Mouse (Mus musculus) midbrain, embryonic 12.5 days (tissue): ENCODE data around the gene Hspa4l. TPM values are rescaled to one million over a fixed set of nuclear protein-coding genes. Genes with fewer than 3 reads are reported as not detected.
"Not testable (repeated sequence)": the region's sequence is repeated elsewhere in the genome, so short reads cannot be mapped to it uniquely, and the experiment has no call there.

Experiments
- ATAC-seq: fragments of 200-750 bp; cut with Nextera tagmentation; 2 replicates; pipeline ENCODE4 v1.8.0; 2017; ENCODE audit warnings: low read depth, moderate TSS enrichment, moderate library complexity; ENCODE audit not compliant: low FRiP score
- H3K27ac ChIP-seq: fragments of 300-500 bp; sonication (generic); replicated peaks from 2 replicates; pipeline ENCODE4 v1.5.1; 2016; ENCODE audit warnings: mild to moderate bottlenecking
- H3K27me3 ChIP-seq: fragments of 300-500 bp; sonication (generic); 2 replicates; pipeline ENCODE4 v1.6.1; 2016; ENCODE audit warnings: mild to moderate bottlenecking
- H3K36me3 ChIP-seq: fragments of 300-500 bp; sonication (generic); 2 replicates; pipeline ENCODE4 v1.6.1; 2016
- H3K4me1 ChIP-seq: fragments of 300-500 bp; sonication (generic); 2 replicates; pipeline ENCODE4 v1.6.1; 2016
- H3K4me2 ChIP-seq: fragments of 300-500 bp; sonication (generic); replicated peaks from 2 replicates; pipeline ENCODE4 v1.6.1; 2016; ENCODE audit warnings: mild to moderate bottlenecking, moderate library complexity
- H3K4me3 ChIP-seq: fragments of 300-500 bp; sonication (generic); 2 replicates; pipeline ENCODE4 v1.5.1; 2016; ENCODE audit warnings: mild to moderate bottlenecking
- H3K9ac ChIP-seq: fragments of 300-500 bp; sonication (generic); replicated peaks from 2 replicates; pipeline ENCODE4 v1.6.1; 2016; ENCODE audit warnings: mild to moderate bottlenecking, moderate library complexity
- H3K9me3 ChIP-seq: fragments of 300-500 bp; sonication (generic); 2 replicates; pipeline ENCODE4 v1.6.1; 2016; ENCODE audit warnings: mild to moderate bottlenecking
- WGBS: fragments of 180-500 bp; shearing (Covaris S2); methylation state at CpG from one replicate; pipeline ENCODE4 v1.1.7; 2016; 5-methylcytosine and 5-hydroxymethylcytosine counted together
- polyA plus RNA-seq: library from polyadenylated mRNA; unstranded; fragments of >200 nt; fragmentation: Nextera tagmentation; extraction: Ambion mirVana; gene quantifications from 2 replicates; pipeline ENCODE4 v1.2.1, GENCODE M21; 2016

The Hspa4l gene
- polyA plus RNA-seq, 1 experiment from 2014 or later, result 64.1 TPM

GRCm38 (mm10) chr3:40761312-40761711 lies 17.0 kb downstream of the Hspa4l start:
- ATAC-seq, result no peak
- Histone ChIP-seq H3K36me3 (peaks cover 57% of the 10 kb centered on the region), H3K27me3 (no peaks in the 10 kb centered on the region), H3K9ac (no peak overlapping the region), H3K9me3 (no peaks in the 10 kb centered on the region), H3K27ac (no peak overlapping the region), H3K4me3 (no peak overlapping the region), H3K4me2 (no peak overlapping the region), H3K4me1 (no peaks in the 10 kb centered on the region)
- 92% methylated on average over 2 of the region's 2 CpGs for WGBS

- 95% methylated on average over 2 of the region's 2 CpGs for WGBS
- Histone ChIP-seq H3K27me3 (no peaks in the 10 kb centered on the region), H3K9ac (no peak overlapping the region), H3K9me3 (no peaks in the 10 kb centered on the region), H3K27ac (no peak overlapping the region), H3K4me1 (no peaks in the 10 kb centered on the region), H3K36me3 (peaks cover 20% of the 10 kb centered on the region), H3K4me2 (no peak overlapping the region), H3K4me3 (no peak overlapping the region)
- ATAC-seq, result no peak
Observed at GRCm38 (mm10) chr3:40793783-40794182, 49.5 kb downstream of the Hspa4l start.

- WGBS, result 91% methylated on average over 1 of the region's 1 CpGs
- Histone ChIP-seq H3K27me3 (no peaks in the 10 kb centered on the region), H3K36me3 (peaks cover 11% of the 10 kb centered on the region; the same call in 1 of the 2 replicates), H3K4me1 (peaks cover 11% of the 10 kb centered on the region), H3K9me3 (no peaks in the 10 kb centered on the region), H3K27ac (no peak overlapping the region), H3K4me3 (no peak overlapping the region), H3K9ac (no peak overlapping the region), H3K4me2 (no peak overlapping the region)
- ATAC-seq, result no peak
Observed at GRCm38 (mm10) chr3:40798054-40798453, 53.8 kb downstream of the Hspa4l start.

GRCm38 (mm10) chr3:40798500-40798899 lies 54.2 kb downstream of the Hspa4l start:
- no peak overlapping the region for H3K4me3 ChIP-seq
- no peaks in the 10 kb centered on the region for H3K27me3 ChIP-seq
- peaks cover 7% of the 10 kb centered on the region; the same call in 1 of the 2 replicates for H3K36me3 ChIP-seq
- peaks cover 11% of the 10 kb centered on the region for H3K4me1 ChIP-seq
- no peak overlapping the region for H3K9ac ChIP-seq
- no peaks in the 10 kb centered on the region for H3K9me3 ChIP-seq
- WGBS, result 41% methylated on average over 7 of the region's 7 CpGs
- H3K4me2 ChIP-seq, result no peak overlapping the region
- ATAC-seq, result 0 out of 2 replicates have a peak, but pooled peaks have one; percentile 35
- H3K27ac ChIP-seq, result no peak overlapping the region

GRCm38 (mm10) chr3:40799530-40800372 lies 55.5 kb downstream of the Hspa4l start, which contains the start of gene Plk4:
TSS of gene Plk4 (plus strand) at chr3:40800019.
- WGBS, result 2% methylated on average over 66 of the region's 66 CpGs
- Histone ChIP-seq H3K4me3 (peak within 1 kb of the TSS; percentile 89), H3K4me2 (peak within 1 kb of the TSS; percentile 91), H3K36me3 (peaks cover 10% of the 10 kb centered on the region; the same call in 1 of the 2 replicates), H3K27me3 (no peaks in the 10 kb centered on the region), H3K9me3 (no peaks in the 10 kb centered on the region), H3K9ac (peak within 1 kb of the TSS; percentile 87), H3K4me1 (peaks cover 11% of the 10 kb centered on the region), H3K27ac (peak within 1 kb of the TSS; percentile 52)
- ATAC-seq, result peak; percentile 97

GRCm38 (mm10) chr3:40800373-40800823 lies 56.1 kb downstream of the Hspa4l start:
- Histone ChIP-seq H3K36me3 (peaks cover 16% of the 10 kb centered on the region), H3K4me2 (peak overlapping the region; percentile 91), H3K9ac (peak overlapping the region; percentile 87), H3K9me3 (no peaks in the 10 kb centered on the region), H3K4me3 (peak overlapping the region; percentile 89), H3K27me3 (no peaks in the 10 kb centered on the region), H3K27ac (peak overlapping the region; percentile 52), H3K4me1 (peaks cover 11% of the 10 kb centered on the region)
- 0% methylated on average over 28 of the region's 37 CpGs for WGBS
- peak; percentile 86 for ATAC-seq

- Histone ChIP-seq H3K27me3 (no peaks in the 10 kb centered on the region), H3K9ac (no peak overlapping the region), H3K4me2 (no peak overlapping the region), H3K9me3 (no peaks in the 10 kb centered on the region), H3K4me1 (no peaks in the 10 kb centered on the region; the same call in 1 of the 2 replicates), H3K36me3 (peaks cover 44% of the 10 kb centered on the region), H3K4me3 (no peak overlapping the region), H3K27ac (no peak overlapping the region)
- no peak for ATAC-seq
- 76% methylated on average over 2 of the region's 2 CpGs for WGBS
Observed at GRCm38 (mm10) chr3:40806871-40807270, 62.6 kb downstream of the Hspa4l start.

- H3K36me3 ChIP-seq, result peaks cover 48% of the 10 kb centered on the region
Observed at GRCm38 (mm10) chr3:40808686-40809085, 64.4 kb downstream of the Hspa4l start.

GRCm38 (mm10) chr3:40809894-40810293 lies 65.6 kb downstream of the Hspa4l start:
- ATAC-seq, result no peak
- H3K4me1 ChIP-seq, result no peaks in the 10 kb centered on the region
- H3K4me3 ChIP-seq, result no peak overlapping the region
- no peaks in the 10 kb centered on the region for H3K27me3 ChIP-seq
- no peak overlapping the region for H3K27ac ChIP-seq
- H3K9ac ChIP-seq, result no peak overlapping the region
- H3K4me2 ChIP-seq, result no peak overlapping the region
- 66% methylated on average over 2 of the region's 2 CpGs for WGBS
- H3K36me3 ChIP-seq, result peaks cover 54% of the 10 kb centered on the region
- H3K9me3 ChIP-seq, result no peaks in the 10 kb centered on the region

More at GRCm38 (mm10) chr3:40808686-40809085, 64.4 kb downstream of the Hspa4l start:
- Histone ChIP-seq H3K4me1 (no peaks in the 10 kb centered on the region), H3K27me3 (no peaks in the 10 kb centered on the region), H3K4me3 (no peak overlapping the region), H3K9ac (no peak overlapping the region), H3K9me3 (no peaks in the 10 kb centered on the region), H3K27ac (no peak overlapping the region), H3K4me2 (no peak overlapping the region)
- no peak for ATAC-seq
- 95% methylated on average over 10 of the region's 10 CpGs for WGBS

GRCm38 (mm10) chr3:40813275-40813674 lies 69.0 kb downstream of the Hspa4l start:
- H3K4me3 ChIP-seq, result no peak overlapping the region
- no peaks in the 10 kb centered on the region for H3K27me3 ChIP-seq
- WGBS, result 94% methylated on average over 2 of the region's 2 CpGs
- no peaks in the 10 kb centered on the region for H3K9me3 ChIP-seq
- no peak overlapping the region for H3K9ac ChIP-seq
- no peak overlapping the region for H3K4me2 ChIP-seq
- no peak for ATAC-seq
- peaks cover 61% of the 10 kb centered on the region for H3K36me3 ChIP-seq
- no peak overlapping the region for H3K27ac ChIP-seq
- H3K4me1 ChIP-seq, result no peaks in the 10 kb centered on the region

- ATAC-seq, H3K27ac ChIP-seq, H3K9me3 ChIP-seq, H3K36me3 ChIP-seq, H3K4me1 ChIP-seq, H3K27me3 ChIP-seq: not testable (repeated sequence)
- Histone ChIP-seq H3K9ac (peak overlapping the region; percentile 28; the same call in 1 of the 2 replicates), H3K4me2 (peak overlapping the region; percentile 56), H3K4me3 (peak overlapping the region; percentile 51; the same call in 1 of the 2 replicates)
- WGBS, result 82% methylated on average over 5 of the region's 6 CpGs
Observed at GRCm38 (mm10) chr3:40845521-40845920, 101.2 kb downstream of the Hspa4l start.
